Mouse (Mus musculus) frontal cortex, adult (tissue): Measurements from ENCODE around the gene Nubp2.
A peak's percentile ranks its signal among the peaks of the same experiment; 100 is the strongest.

ENCODE experiments used
- ATAC-seq: cut with Nextera tagmentation; 2 replicates; pipeline ENCODE4 v1.9.2; 2017; ENCODE audit warnings: mild to moderate bottlenecking, moderate library complexity, mixed read lengths; ENCODE audit not compliant: low TSS enrichment

Gene Nubp2

DNA sequence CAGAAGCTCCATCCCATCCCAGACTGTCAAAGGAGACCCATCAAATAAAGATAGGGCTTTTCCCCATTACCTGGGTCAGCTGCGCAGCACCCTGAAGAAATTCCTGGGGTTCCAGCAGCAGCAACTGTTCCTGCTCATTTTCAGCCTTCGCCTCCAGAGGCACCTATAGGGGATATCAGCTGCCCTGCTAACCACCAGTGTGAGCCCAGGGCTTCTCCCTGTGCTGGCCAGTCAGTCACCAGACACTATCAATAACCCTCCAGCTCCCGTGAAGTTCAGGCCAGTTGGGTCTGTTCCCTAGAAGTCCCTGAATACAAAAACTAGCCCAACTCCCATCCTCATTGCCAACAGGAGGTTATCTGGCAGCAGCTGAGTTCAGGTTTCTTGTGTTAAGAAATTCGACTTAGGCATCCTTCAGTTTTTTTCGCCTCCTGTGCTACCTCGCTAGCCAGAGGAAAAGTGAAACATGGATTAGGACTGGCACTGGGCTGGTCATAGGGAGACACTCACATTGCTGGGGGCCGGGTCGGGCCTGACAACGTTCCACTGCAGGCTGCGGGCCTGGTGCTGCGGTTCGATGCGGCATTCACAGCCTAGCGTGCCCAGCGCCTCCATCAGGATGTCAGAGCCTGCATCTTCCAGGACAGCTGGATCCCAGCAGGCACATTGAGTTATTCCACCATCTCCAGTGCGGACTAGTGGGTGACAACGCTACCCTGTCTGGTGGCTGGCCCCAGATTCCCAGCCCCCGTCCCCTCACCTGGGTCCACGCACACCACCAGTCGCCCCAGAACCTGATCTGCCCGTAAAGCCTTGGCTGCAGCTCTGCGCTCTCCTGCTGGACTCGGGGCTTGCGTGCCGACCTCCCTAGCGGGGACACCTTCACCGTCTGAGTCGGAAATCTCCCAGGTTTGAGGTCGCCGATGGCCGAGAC is 8.2 kb upstream of the Nubp2 start:
- no peak for ATAC-seq

DNA sequence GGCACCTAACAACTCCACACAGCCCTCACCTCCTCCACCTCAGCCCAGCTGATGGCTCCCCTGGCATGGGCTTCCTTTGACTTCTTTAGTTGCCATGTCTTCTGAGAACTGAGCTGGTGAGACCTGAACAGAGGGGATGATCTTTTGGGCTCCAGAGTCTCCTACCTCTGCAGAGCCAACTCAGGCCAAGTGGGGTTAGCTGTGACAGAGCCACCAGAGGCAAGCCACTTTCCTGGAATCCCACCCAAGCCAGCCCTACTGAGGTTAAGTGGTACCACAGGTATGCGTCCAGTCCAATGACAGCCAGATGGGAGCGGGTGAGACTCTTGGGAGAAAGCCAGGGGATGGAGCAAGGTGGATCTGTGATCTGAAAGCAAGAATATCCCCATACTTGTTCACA is 7.1 kb upstream of the Nubp2 start:
- ATAC-seq = no peak

DNA sequence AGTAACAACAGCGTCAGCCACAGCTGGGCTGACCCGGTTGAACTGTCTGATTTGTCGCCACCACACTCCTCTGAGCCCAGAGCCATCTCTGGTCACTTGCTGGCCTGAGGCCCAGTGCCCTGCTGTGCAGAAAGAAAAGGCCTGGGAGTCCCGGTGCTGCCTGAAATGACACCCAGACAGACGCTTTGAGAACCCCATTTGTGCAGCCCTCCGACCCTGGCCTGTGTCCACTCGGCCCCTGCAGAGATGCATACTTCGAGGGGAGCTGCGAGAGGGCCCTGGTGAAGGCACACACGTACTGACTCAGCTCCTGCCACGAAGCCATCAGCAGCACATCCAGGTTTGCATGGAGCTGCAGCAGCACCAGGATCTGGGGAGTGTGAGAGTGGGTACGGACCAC is 6.6 kb upstream of the Nubp2 start:
- no peak for ATAC-seq

GRCm38 (mm10) chr17:24891321-24891720 is 5.2 kb upstream of the Nubp2 start:
- ATAC-seq = no peak

DNA sequence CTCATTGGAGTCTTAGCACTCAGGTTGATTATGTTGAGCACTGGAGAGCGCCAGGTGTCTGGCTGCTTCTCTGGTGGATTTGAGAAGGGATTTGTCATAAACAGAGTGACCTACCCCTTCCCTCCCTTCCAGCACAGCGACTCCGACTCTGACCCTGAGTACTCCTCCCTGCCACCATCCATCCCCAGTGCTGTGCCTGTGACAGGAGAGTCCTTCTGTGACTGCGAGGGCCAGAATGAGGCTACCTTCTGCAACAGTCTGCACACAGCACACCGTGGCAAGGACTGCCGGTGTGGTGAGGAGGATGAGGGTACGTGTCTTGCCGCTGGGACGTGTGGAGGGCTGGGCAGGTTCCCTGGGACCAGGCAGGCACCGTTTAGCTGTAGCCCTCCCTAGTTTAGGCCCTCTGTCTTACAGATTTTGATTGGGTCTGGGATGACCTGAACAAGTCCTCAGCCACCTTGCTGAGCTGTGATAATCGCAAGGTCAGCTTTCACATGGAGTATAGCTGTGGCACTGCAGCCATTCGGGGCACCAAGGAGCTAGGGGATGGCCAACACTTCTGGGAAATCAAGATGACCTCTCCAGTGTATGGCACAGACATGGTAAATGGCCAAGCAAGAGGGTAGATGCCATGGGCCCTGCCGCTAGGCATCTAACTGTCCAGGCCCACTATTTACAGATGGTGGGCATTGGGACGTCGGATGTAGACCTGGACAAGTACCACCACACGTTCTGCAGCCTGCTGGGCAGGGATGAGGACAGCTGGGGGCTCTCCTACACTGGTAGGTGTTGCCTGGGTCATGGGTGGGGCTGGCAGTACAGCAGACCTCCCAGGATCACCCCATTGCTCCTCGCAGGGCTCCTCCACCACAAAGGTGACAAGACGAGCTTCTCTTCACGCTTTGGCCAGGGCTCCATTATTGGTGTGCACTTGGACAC is 4.3 kb upstream of the Nubp2 start:
- no peak for ATAC-seq

- ATAC-seq = no peak
Measured at GRCm38 (mm10) chr17:24888862-24889261, 2.7 kb upstream of the Nubp2 start.

GRCm38 (mm10) chr17:24887291-24888080 is 1.3 kb upstream of the Nubp2 start:
- ATAC-seq = no peak

DNA sequence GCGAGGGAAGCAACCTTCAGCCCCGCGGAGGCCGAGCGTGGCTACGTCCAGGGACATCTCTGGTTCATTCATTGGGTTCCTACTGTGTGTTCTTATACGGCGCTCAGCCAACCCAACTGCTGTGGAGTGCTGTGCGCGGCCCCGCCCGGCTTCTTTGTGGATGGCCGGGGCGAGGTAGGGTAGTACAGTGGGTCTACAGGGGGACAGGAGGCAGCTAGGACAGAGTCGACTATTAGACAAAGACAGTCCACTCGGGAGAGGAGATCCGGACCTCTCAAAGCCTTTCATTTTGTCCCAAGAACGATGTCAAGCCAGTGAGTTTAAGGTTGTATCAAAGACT is 753 bp upstream of the Nubp2 start:
- no peak for ATAC-seq

DNA sequence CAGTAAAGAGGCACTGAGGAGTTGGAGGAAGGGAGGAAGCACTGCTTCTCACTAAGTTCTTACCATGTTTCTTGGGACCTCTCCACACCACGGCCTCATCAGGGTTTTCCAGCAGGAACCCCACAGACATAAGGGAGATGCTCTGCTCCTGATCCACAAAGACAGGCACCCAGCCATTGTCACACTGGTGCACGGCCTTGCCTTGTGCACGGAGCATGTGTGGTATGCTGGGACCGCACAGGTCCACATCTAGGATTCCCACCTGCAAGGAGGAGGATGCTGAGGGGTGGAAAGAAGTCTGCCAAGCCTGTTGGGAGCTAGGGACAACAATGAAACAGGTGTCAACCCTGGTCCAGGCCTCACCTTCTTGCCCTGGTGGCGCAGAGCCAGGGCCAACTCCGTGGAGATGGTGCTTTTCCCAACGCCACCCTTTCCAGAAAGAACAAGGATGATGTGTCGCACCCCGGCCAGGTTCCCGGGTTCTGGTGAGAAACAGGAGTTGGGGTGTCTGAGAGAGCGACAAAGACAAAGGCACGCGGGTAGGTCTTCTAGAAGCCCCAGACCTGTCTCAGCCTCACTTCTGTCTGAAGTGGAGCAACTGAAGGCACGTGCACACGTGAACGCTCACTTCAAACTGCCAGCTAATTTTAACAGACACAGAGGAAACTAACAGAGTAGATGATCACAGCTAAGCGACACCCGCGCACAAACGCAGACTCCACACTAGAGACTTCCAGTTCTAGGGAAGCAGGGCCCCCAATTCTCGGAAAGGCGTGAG is 604 bp downstream of the Nubp2 start:
- ATAC-seq = no peak

GRCm38 (mm10) chr17:24884391-24884790 is 1.8 kb downstream of the Nubp2 start:
- no peak for ATAC-seq

- no peak for ATAC-seq
Measured at GRCm38 (mm10) chr17:24881738-24882440, 4.3 kb downstream of the Nubp2 start.

- ATAC-seq = no peak
Measured at GRCm38 (mm10) chr17:24878531-24878930, 7.6 kb downstream of the Nubp2 start.

DNA sequence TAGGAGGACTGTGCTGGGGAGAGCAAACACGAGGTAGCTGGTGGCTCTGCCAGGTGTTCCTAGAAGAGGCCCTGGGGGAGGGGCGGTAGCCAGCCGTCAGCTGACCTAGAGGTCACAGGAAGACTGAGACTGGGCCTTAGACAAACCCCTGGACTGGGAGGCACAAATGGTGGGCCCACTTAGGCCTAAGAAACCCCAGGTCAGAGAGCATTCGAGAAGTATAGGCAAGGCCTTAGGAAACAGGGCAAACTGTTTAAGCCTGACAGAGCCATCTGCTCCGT is 8.1 kb downstream of the Nubp2 start:
- no peak for ATAC-seq

- ATAC-seq = no peak
Measured at GRCm38 (mm10) chr17:24877336-24878116, 8.6 kb downstream of the Nubp2 start.

DNA sequence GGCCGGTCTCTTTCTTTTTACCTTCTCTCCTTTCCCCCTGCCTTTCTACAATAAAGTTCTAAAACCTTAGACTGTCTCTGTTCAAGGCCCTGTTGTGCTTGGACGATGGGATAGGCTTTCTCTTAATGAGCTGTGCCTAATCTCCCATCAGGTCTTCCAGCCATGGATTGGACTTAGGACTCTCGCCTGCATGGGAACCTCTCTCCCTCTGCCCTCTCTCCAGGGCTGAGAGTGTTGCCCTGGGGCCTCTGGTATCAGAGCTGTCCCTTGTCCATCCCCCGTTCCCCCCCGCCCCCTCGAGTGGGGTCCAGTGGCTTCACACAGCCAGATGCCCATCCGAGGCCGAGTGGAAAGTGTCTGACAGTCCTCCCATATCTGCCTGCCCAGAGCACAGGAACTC is 11.2 kb downstream of the Nubp2 start:
- ATAC-seq = no peak

- no peak for ATAC-seq
Measured at GRCm38 (mm10) chr17:24874405-24874745, 11.8 kb downstream of the Nubp2 start.

- ATAC-seq = no peak
Measured at GRCm38 (mm10) chr17:24873695-24874404, 12.3 kb downstream of the Nubp2 start.

DNA sequence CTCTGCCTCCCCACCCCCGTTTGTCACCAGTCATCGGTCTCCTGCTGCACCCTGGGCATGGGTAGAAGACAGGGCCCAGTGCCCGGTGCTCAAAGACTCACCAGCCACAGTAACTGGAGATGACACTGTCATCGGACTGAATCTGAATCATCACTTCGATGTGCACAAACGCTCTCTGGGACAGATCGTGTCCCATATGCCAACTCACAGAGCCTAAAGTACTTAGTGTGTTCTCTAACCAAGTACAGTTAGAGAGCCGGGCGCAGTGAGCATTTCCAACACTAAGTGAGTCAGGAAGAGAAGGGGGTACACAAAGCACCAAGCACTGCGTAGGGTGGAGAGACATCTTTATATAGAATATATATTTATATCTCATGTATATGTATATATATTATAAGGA is 18.2 kb downstream of the Nubp2 start:
- ATAC-seq = peak; percentile 89

GRCm38 (mm10) chr17:24865776-24866175 is 20.4 kb downstream of the Nubp2 start, which contains the start of gene Igfals:
TSS of gene Igfals (plus strand) at chr17:24865997.
- ATAC-seq = no peak
